22 mouse cellular contexts compared by ENCODE assay signal in genomic region chr9:115651708-115652107, GRCm38 (mm10).
DNase-seq lines count a peak whose midpoint lies in the region; ATAC-seq and TF ChIP-seq lines count a peak whose summit lies in the region.
"Had no signal": no experiment of that assay in that cellular context is flagged by ENCODE, and none has a peak within 500 bp of the region (broad histone marks: within the 10 kb centered on the region; RNA-seq: fewer than 3 reads in every experiment).

No protein-coding gene starts in this region.

- H3K4me3 ChIP-seq in left cerebral cortex, adult 2 months: no peak overlapping the region
- H3K4me3 ChIP-seq: embryonic facial prominence, embryonic 12.5 days; forebrain, embryonic 12.5 days; gastrocnemius, adult 2 months; heart, embryonic 12.5 days; hindbrain, embryonic 15.5 days had no signal

- peak; percentile 64 for ATAC-seq in frontal cortex, adult (ENCODE audit: low TSS enrichment)
- ATAC-seq: CD4-positive, CD25-positive, alpha-beta regulatory T cell, adult 4 months; forebrain, embryonic 16.5 days had no signal

- intact Hi-C loops in left cerebral cortex, postnatal 36 days (cut with DNase I): no loop called here
- intact Hi-C loops in left cerebral cortex, adult 2 months (cut with DNase I): no loop called here
- intact Hi-C loops in heart, postnatal 10 days (cut with DNase I): no loop called here

- H3K27ac ChIP-seq in left cerebral cortex, adult 2 months: no peak overlapping the region
- H3K27ac ChIP-seq: embryonic facial prominence, embryonic 12.5 days; forebrain, embryonic 12.5 days; gastrocnemius, adult 2 months; hindbrain, embryonic 15.5 days had no signal

- DNase-seq in frontal cortex, postnatal 25 days (ENCODE audit: low spot score in 2 of 2): no peak
- DNase-seq in layer of hippocampus, adult 18-20 months (ENCODE audit: low spot score in 2 of 2): peak; percentile 72 to 80
- DNase-seq in layer of hippocampus, postnatal 10 days (ENCODE audit: low spot score in 2 of 2): no peak
- peak; percentile 13 to 14 for DNase-seq in left cerebral cortex, postnatal 36 days (ENCODE audit: low spot score in 2 of 2)
- no peak for DNase-seq in left cerebral cortex, adult 2 months (ENCODE audit: extremely low spot score in 1 of 2, low spot score in 2 of 2)
- DNase-seq in heart, postnatal 10 days: no peak
- DNase-seq: adrenal gland, adult 8-10 months; adrenal gland, postnatal 36 days; B cell, adult 2 months; cerebellum, adult 11 months; cerebellum, adult 9-10 months; cerebellum, postnatal 25 days; gastrocnemius, adult 2 months; gastrocnemius, postnatal 25 days; heart, postnatal 36 days had no signal

- no peak; the same call in 1 of the 2 replicates for TF ChIP-seq CTCF in left cerebral cortex, adult 2 months (IDR thresholded peaks at IDR 0.05)

Comparison
In these comparisons a context has a peak if more than half of its experiments do, and no peak if none do; other contexts are left out.
1. DNase-seq: peak in layer of hippocampus, adult 18-20 months (2 of 2) and left cerebral cortex, postnatal 36 days (2 of 2); none in frontal cortex, postnatal 25 days (0 of 2), layer of hippocampus, postnatal 10 days (0 of 2), left cerebral cortex, adult 2 months (0 of 2) and heart, postnatal 10 days (0 of 2).